Mouse (Mus musculus) neural tube, embryonic 14.5 days (tissue): Measurements from ENCODE around the gene Cd4. TPM values are rescaled to one million over a fixed set of nuclear protein-coding genes. Genes with fewer than 3 reads are reported as not detected.
A peak's percentile ranks its signal among the peaks of the same experiment; 100 is the strongest.
"Not testable (repeated sequence)": the region's sequence is repeated elsewhere in the genome, so short reads cannot be mapped to it uniquely, and the experiment has no call there.

Experiments
- ATAC-seq: fragments of 200-750 bp; cut with Nextera tagmentation; 2 replicates; pipeline ENCODE4 v1.8.0; 2017; ENCODE audit warnings: low read depth, mild to moderate bottlenecking, moderate TSS enrichment, moderate library complexity
- H3K27ac ChIP-seq: fragments of 300-500 bp; sonication (generic); 2 replicates; pipeline ENCODE4 v1.5.1; 2014; ENCODE audit warnings: low read depth, mild to moderate bottlenecking, control low read depth, low read length, moderate library complexity, mixed read lengths
- H3K27me3 ChIP-seq: fragments of 300-500 bp; sonication (generic); 2 replicates; pipeline ENCODE4 v1.6.1; 2014; ENCODE audit warnings: low read length; ENCODE audit not compliant: control insufficient read depth, insufficient read depth
- H3K36me3 ChIP-seq: fragments of 300-500 bp; sonication (generic); 2 replicates; pipeline ENCODE4 v1.6.1; 2014; ENCODE audit warnings: low read length, mixed read lengths; ENCODE audit not compliant: control insufficient read depth, insufficient read depth
- H3K4me1 ChIP-seq: fragments of 300-500 bp; sonication (generic); 2 replicates; pipeline ENCODE4 v1.6.1; 2014; ENCODE audit warnings: low read length; ENCODE audit not compliant: control insufficient read depth, insufficient read depth
- H3K4me2 ChIP-seq: fragments of 300-500 bp; sonication (generic); 2 replicates; pipeline ENCODE4 v1.6.1; 2014; ENCODE audit warnings: mild to moderate bottlenecking, low read depth, low read length, control low read depth
- H3K4me3 ChIP-seq: fragments of 300-500 bp; sonication (generic); 2 replicates; pipeline ENCODE4 v1.5.1; 2014; ENCODE audit warnings: low read depth, low read length, control low read depth, mixed read lengths
- H3K9ac ChIP-seq: fragments of 300-500 bp; sonication (generic); replicated peaks from 2 replicates; pipeline ENCODE4 v1.6.1; 2014; ENCODE audit warnings: low read depth, mild to moderate bottlenecking, control low read depth, low read length, mixed read lengths
- H3K9me3 ChIP-seq: fragments of 300-500 bp; sonication (generic); 2 replicates; pipeline ENCODE4 v1.6.1; 2016; ENCODE audit warnings: low read length; ENCODE audit not compliant: control insufficient read depth
- WGBS: fragments of 180-500 bp; shearing (Covaris S2); extraction: QIAGEN DNeasy Blood & Tissue Kit; methylation state at CpG from one replicate; pipeline ENCODE4 v1.1.7; 2014; 5-methylcytosine and 5-hydroxymethylcytosine counted together
- polyA plus RNA-seq: library from polyadenylated mRNA; unstranded; fragments of >200 nt; fragmentation: Nextera tagmentation; extraction: Ambion mirVana; gene quantifications from 2 replicates; pipeline ENCODE4 v1.2.1, GENCODE M21; 2014

The Cd4 gene
- polyA plus RNA-seq, 1 experiment from 2014 or later, result 0.12 TPM

GRCm38 (mm10) chr6:124840241-124841167 lies 47.5 kb downstream of the Cd4 start, which contains the start of gene Gnb3:
Gene Gnb3, minus strand, starts transcription at chr6:124840275.
- no peak within 1 kb of the TSS for H3K27ac ChIP-seq
- no peaks in the 10 kb centered on the region for H3K27me3 ChIP-seq
- peaks cover 3% of the 10 kb centered on the region for H3K36me3 ChIP-seq
- no peaks in the 10 kb centered on the region for H3K9me3 ChIP-seq
- peak within 1 kb of the TSS; percentile 8; the same call in 1 of the 2 replicates for H3K9ac ChIP-seq
- 42% methylated on average over 15 of the region's 15 CpGs for WGBS
- no peak within 1 kb of the TSS for H3K4me3 ChIP-seq
- H3K4me1 ChIP-seq, result no peaks in the 10 kb centered on the region
- no peak within 1 kb of the TSS for H3K4me2 ChIP-seq
- no peak for ATAC-seq

- Histone ChIP-seq H3K4me1 (no peaks in the 10 kb centered on the region), H3K36me3 (no peaks in the 10 kb centered on the region; the same call in 1 of the 2 replicates), H3K27ac (no peak overlapping the region), H3K27me3 (no peaks in the 10 kb centered on the region), H3K4me3 (no peak overlapping the region), H3K9me3 (no peaks in the 10 kb centered on the region), H3K9ac (peak overlapping the region; percentile 8; the same call in 1 of the 2 replicates), H3K4me2 (no peak overlapping the region)
- WGBS, result 13% methylated on average over 8 of the region's 8 CpGs
- no peak for ATAC-seq
These were observed 48.2 kb downstream of the Cd4 start for GRCm38 (mm10) chr6:124839805-124840204.

GRCm38 (mm10) chr6:124836411-124836810 lies 51.6 kb downstream of the Cd4 start:
- H3K27ac ChIP-seq, result no peak overlapping the region
- 85% methylated on average over 7 of the region's 7 CpGs for WGBS
- no peak overlapping the region for H3K4me3 ChIP-seq
- H3K27me3 ChIP-seq, result no peaks in the 10 kb centered on the region
- no peak for ATAC-seq
- no peaks in the 10 kb centered on the region for H3K9me3 ChIP-seq
- no peaks in the 10 kb centered on the region; the same call in 1 of the 2 replicates for H3K36me3 ChIP-seq
- no peak overlapping the region for H3K4me2 ChIP-seq
- no peaks in the 10 kb centered on the region for H3K4me1 ChIP-seq
- no peak overlapping the region for H3K9ac ChIP-seq

DNA sequence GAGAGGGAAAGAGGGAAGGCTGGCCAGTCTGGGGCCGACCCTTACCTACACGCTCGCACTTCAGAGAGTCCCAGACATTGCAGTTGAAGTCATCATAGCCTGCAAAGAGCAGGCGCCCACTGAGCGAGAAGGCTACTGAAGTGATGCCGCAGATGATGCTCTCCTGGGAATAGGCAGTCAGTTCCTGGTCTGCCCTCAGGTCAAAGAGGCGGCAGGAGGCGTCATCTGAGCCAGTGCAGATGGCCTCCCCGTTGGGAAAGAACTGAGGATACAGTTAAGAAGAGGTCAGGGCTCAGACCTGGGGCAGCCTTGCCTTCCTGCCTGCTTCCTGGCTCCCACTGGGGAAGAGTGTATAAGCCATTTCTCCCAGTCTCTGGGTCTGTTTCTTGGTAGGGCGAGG lies 52.5 kb downstream of the Cd4 start:
- Histone ChIP-seq H3K9me3 (no peaks in the 10 kb centered on the region), H3K4me1 (peaks cover under 1% of the 10 kb centered on the region; the same call in 1 of the 2 replicates), H3K9ac (no peak overlapping the region), H3K4me3 (no peak overlapping the region), H3K27ac (no peak overlapping the region), H3K27me3 (no peaks in the 10 kb centered on the region), H3K36me3 (no peaks in the 10 kb centered on the region), H3K4me2 (no peak overlapping the region)
- ATAC-seq, result no peak
- 59% methylated on average over 10 of the region's 10 CpGs for WGBS

- H3K4me2 ChIP-seq, result no peak overlapping the region
- no peaks in the 10 kb centered on the region for H3K36me3 ChIP-seq
- 0 out of 2 replicates have a peak overlapping the region, but pooled peaks have one; percentile 21 for H3K9ac ChIP-seq
- ATAC-seq, result no peak
- H3K27me3 ChIP-seq, result no peaks in the 10 kb centered on the region
- H3K27ac ChIP-seq, result no peak overlapping the region
- WGBS, result 84% methylated on average over 6 of the region's 6 CpGs
- peaks cover 5% of the 10 kb centered on the region; the same call in 1 of the 2 replicates for H3K4me1 ChIP-seq
- H3K4me3 ChIP-seq, result no peak overlapping the region
- no peaks in the 10 kb centered on the region for H3K9me3 ChIP-seq
These were observed 53.4 kb downstream of the Cd4 start for GRCm38 (mm10) chr6:124834512-124835081.

DNA sequence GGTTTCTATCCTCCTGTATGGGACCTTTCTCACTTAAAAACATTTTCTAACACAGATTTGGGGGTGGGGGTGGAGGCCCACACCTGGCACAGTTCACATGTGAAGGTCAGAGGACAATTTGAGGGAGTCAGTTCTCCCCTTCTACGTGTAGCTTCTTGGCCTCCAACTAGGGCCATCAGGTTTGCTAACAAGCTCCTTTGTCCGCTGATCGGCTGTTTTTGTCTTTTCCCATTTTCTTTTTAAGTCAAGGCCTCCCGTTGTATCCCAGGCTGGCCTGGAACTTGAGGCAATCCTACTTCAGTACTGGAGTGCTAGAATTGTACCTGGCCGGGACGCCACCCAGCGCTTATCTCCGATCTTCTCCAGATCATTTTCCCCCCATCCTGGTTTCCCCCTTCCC lies 56.4 kb downstream of the Cd4 start:
- H3K9me3 ChIP-seq, result no peaks in the 10 kb centered on the region
- H3K4me2 ChIP-seq, result no peak overlapping the region
- ATAC-seq, result no peak
- 91% methylated on average over 8 of the region's 8 CpGs for WGBS
- H3K4me1 ChIP-seq, result peaks cover 16% of the 10 kb centered on the region
- H3K9ac ChIP-seq, result no peak overlapping the region
- no peaks in the 10 kb centered on the region; the same call in 1 of the 2 replicates for H3K36me3 ChIP-seq
- H3K27me3 ChIP-seq, result no peaks in the 10 kb centered on the region
- H3K4me3 ChIP-seq, result no peak overlapping the region
- H3K27ac ChIP-seq, result no peak overlapping the region

- ATAC-seq, H3K9ac ChIP-seq, H3K27ac ChIP-seq, H3K9me3 ChIP-seq, H3K36me3 ChIP-seq, H3K4me2 ChIP-seq, H3K4me3 ChIP-seq, H3K27me3 ChIP-seq: not testable (repeated sequence)
- H3K4me1 ChIP-seq, result peaks cover 16% of the 10 kb centered on the region
- 99% methylated on average over 4 of the region's 4 CpGs for WGBS
These were observed 56.8 kb downstream of the Cd4 start for GRCm38 (mm10) chr6:124831199-124831598.

DNA sequence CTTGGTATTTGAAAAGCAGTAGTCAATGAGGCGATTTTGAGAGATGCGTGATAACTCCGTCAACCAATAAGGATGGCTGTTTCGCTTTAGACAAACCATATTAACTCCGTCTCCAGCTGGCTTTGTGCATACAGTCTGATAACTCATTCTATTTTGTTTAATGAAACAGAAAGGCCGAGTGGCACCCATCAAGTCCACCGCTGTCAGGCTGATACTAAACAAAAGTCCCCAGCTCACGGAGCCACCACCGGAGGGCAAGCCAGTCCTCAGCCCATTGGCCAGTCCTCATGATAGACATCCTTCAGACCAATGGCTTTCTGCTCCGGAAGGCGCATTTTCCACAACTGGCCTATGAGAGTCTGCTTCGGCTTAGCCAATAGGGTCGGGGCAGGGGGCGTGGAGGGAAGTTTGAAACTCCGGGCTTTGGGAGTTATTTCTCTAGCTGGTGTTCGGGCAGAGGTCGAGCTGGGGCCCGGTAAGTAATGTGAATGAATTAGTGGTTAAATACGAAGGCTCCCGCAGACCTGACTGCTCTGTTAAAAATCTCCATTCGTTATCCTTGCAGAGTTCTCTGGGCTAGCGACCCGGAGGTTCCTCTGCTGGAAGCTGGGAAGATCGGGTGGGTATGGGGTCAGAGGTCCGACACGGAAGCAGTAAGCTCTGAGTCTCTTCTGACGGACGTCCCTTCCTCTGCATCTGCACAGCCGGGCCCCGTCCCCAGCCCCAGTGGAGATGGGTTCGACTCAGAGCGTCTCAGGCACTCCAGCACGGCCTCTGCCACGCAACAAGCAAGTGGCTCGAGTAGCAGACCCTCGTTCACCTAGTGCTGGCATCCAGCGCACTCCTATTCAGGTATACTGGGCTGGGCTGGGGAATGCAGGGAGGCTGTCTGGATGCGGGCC lies 58.0 kb downstream of the Cd4 start:
- Histone ChIP-seq H3K4me2 (peak overlapping the region; percentile 53), H3K27me3 (no peaks in the 10 kb centered on the region), H3K4me1 (peaks cover 16% of the 10 kb centered on the region), H3K36me3 (peaks cover 10% of the 10 kb centered on the region), H3K9ac (peak overlapping the region; percentile 60), H3K4me3 (peak overlapping the region; percentile 47), H3K27ac (peak overlapping the region; percentile 78), H3K9me3 (no peaks in the 10 kb centered on the region)
- ATAC-seq, result peak; percentile 89
- WGBS, result under 1% methylated on average over 38 of the region's 38 CpGs
